Mouse (Mus musculus) layer of hippocampus, adult 11-12 months (tissue): ENCODE data around the gene Vmn1r95.
"Not testable (repeated sequence)": the region's sequence is repeated elsewhere in the genome, so short reads cannot be mapped to it uniquely, and the experiment has no call there.

Experiments
- DNase-seq: peaks from one replicate; pipeline ENCODE4 v3.0.0; 2022; ENCODE audit warnings: low spot score

Gene Vmn1r95

GRCm38 (mm10) chr7:20193410-20193809, at the start of gene Vmn1r95:
Gene Vmn1r95, plus strand, starts transcription at chr7:20193710.
- not testable (repeated sequence) for DNase-seq

DNA sequence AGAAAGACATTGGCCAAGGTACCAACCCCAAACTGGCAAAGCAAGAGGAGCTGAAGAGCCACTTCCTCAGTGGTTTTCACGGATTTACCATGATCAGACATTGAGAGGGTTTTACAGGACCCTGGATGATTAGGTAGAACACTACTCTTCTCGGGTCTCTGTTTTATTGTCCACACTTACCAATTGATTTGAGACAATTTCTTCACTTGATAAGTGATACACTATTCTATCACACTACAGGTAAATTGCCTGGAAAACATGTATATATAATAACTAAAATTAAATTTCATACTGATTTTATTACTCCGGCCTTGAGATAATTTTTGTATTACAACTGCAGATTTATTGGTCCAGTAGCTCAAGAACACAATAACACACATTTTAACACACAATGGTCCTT, 25.2 kb upstream of the Vmn1r95 start, which contains the start of gene Vmn1r94:
TSS of gene Vmn1r94 (minus strand) at position 101 of the 400 bp plus-strand sequence.
- DNase-seq: not testable (repeated sequence)

DNA sequence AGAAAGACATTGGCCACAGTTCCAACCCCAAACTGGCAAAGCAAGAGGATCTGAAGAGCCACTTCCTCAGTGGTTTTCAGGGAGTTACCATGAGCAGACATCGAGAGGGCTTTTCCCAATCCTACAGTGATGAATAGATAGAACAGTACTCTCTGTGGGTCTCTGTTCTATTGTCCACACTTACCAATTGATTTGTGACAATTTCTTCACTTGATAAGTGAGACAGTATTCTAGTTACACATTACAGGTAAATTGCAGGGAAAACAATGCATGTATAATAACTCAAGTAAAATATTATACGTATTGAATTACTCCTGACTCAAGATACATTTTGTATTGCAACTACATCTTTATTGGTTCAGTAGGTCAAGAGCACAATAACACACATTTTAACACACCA, 12.0 kb downstream of the Vmn1r95 start, which contains the start of gene Gm6164:
TSS of gene Gm6164 (minus strand) at position 101 of the 400 bp plus-strand sequence.
- not testable (repeated sequence) for DNase-seq

DNA sequence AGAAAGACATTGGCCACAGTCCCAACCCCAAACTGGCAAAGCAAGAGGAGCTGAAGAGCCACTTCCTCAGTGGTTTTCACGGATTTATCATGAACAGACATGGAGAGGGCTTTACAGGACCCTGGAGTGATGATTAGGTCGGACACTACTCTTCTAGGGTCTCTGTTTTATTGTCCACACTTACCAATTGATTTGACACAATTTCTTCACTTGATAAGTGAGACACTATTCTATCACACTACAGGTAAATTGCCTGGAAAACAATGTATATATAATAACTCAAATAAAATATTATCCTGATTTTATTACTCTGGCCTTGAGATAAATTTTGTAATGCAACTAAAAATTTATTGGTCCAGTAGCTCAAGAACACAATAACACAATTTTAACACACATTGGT, 40.2 kb downstream of the Vmn1r95 start, which contains the start of gene Gm4498:
TSS of gene Gm4498 (minus strand) at position 101 of the 400 bp plus-strand sequence.
- not testable (repeated sequence) for DNase-seq
